Mouse (Mus musculus): ENCODE data around the gene Them7. TPM values are rescaled to one million over a fixed set of nuclear protein-coding genes. Genes with fewer than 3 reads are reported as not detected.

Gene Them7
- polyA plus RNA-seq, 1 experiment: not detected

DNA sequence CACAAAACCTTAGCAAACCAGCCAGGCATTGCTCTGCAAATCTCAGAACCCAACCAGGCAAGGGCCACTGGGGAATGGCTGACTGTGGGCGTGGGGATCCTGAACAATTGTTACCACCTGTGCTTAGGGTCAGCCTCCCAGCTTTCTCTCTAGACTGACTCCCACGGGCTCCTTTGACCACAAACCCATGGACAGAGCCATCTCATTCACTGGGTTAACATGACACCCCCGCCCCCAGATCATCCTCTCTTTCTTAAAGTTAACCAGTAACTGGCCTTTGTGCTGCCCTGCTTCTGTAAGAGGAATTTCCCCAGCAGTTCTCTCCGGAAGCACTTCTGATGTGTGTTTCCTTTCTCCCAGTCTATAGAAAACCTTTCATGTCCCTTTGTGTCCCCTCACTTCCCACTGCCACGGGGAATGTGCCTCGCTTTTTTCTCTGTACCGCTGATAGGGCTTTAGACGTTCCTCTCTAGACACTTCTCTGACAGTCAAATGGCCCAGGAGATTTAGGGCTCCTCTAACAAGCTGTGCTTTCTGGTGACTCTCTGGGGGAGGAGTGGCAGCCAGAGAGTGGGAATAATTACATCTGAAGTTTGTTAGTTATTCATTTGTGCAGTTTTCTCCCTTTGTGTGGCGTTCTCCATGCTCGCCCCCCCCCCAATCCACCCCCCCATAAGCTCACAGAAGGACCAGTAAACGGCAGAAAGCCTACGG is 112.4 kb downstream of the Them7 start:
- Histone ChIP-seq H3K9me3 (replicated peaks; ENCODE audit: control insufficient read depth, insufficient read depth, low read length, poor library complexity, severe bottlenecking) (no peaks in the 10 kb centered on the region), H3K36me3 (ENCODE audit: control insufficient read depth, insufficient read depth, low read length, poor library complexity, severe bottlenecking) (no peaks in the 10 kb centered on the region), H3K4me3 (ENCODE audit: low read depth, low read length) (no peak overlapping the region), H3K4me1 (ENCODE audit: control insufficient read depth, insufficient read depth, low read length) (no peaks in the 10 kb centered on the region), H3K27ac (ENCODE audit: insufficient read depth, low read length) (no peak overlapping the region), H3K9ac (ENCODE audit: low read depth, poor library complexity, severe bottlenecking) (no peak overlapping the region), H3K27me3 (ENCODE audit: control insufficient read depth, insufficient read depth, low read length, poor library complexity, severe bottlenecking) (no peaks in the 10 kb centered on the region)
- TF ChIP-seq EP300 (IDR thresholded peaks at IDR 0.05; ENCODE audit: insufficient read depth, low read depth, low read length) (no peak), POLR2A (IDR thresholded peaks at IDR 0.05; ENCODE audit: insufficient read depth, low read length) (no peak), CTCF (IDR thresholded peaks at IDR 0.05; ENCODE audit: low read depth, low read length) (no peak)

DNA sequence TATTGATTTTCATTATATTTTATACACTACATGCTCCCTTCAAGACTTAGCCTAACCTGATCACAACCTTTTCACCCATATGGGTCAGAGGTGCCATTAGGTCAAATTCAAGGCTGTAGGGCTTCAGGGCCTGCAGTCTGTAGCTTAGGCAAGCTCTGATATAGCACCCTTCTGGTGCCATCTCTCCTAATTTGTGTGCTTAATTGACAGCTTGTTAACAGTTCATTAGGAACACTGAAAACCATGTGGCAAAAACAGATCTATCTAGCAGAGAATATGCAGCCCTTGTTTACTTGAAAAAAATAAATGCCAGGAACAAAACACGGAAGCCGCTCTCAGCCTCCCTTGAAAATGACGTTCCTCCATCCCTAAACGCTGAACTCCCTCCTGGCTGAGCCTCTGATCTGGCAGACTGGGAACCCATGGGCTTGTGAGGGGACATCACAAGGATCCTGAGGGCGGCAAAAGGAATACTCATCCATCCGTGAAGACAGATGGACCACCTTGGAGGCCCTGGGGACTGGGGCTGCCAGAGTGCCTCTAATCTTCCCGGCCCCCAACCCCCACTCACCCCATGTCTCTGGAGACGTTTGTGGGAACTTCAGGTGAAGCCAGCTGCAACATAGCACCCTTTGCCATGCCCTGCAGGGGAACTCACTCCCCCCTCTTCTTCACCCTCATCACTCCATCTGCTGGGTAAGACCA is 113.2 kb downstream of the Them7 start:
- no peak for TF ChIP-seq CTCF (IDR thresholded peaks at IDR 0.05; ENCODE audit: low read depth, low read length)
- Histone ChIP-seq H3K27ac (ENCODE audit: insufficient read depth, low read length) (no peak overlapping the region), H3K27me3 (ENCODE audit: control insufficient read depth, insufficient read depth, low read length, poor library complexity, severe bottlenecking) (no peaks in the 10 kb centered on the region), H3K36me3 (ENCODE audit: control insufficient read depth, insufficient read depth, low read length, poor library complexity, severe bottlenecking) (no peaks in the 10 kb centered on the region), H3K9me3 (replicated peaks; ENCODE audit: control insufficient read depth, insufficient read depth, low read length, poor library complexity, severe bottlenecking) (no peaks in the 10 kb centered on the region), H3K4me3 (ENCODE audit: low read depth, low read length) (no peak overlapping the region), H3K9ac (ENCODE audit: low read depth, poor library complexity, severe bottlenecking) (no peak overlapping the region), H3K4me1 (ENCODE audit: control insufficient read depth, insufficient read depth, low read length) (no peaks in the 10 kb centered on the region)

DNA sequence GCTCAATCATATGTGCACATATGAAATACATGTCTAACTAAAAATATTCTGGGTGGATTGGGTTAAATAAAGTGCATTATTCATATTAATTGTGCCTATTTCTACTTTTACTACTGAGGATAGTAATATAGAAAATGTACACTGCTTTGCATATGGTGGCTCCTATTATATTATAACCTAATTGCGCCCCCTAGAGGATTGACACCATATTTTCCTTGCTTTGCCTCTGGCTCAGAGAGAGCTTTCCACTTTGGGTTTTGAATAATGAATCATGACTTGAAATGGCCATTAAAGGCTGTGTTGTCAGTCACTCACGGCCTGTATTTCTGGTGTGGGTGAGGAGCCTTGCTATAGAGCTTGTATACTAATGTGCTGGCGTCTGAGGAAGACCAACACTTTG is 115.9 kb downstream of the Them7 start:
- Histone ChIP-seq H3K27ac (ENCODE audit: insufficient read depth, low read length) (no peak overlapping the region), H3K4me1 (ENCODE audit: control insufficient read depth, insufficient read depth, low read length) (no peaks in the 10 kb centered on the region), H3K36me3 (ENCODE audit: control insufficient read depth, insufficient read depth, low read length, poor library complexity, severe bottlenecking) (no peaks in the 10 kb centered on the region), H3K27me3 (ENCODE audit: control insufficient read depth, insufficient read depth, low read length, poor library complexity, severe bottlenecking) (no peaks in the 10 kb centered on the region), H3K9ac (ENCODE audit: low read depth, poor library complexity, severe bottlenecking) (no peak overlapping the region), H3K9me3 (replicated peaks; ENCODE audit: control insufficient read depth, insufficient read depth, low read length, poor library complexity, severe bottlenecking) (no peaks in the 10 kb centered on the region), H3K4me3 (ENCODE audit: low read depth, low read length) (no peak overlapping the region)
- TF ChIP-seq EP300 (IDR thresholded peaks at IDR 0.05; ENCODE audit: insufficient read depth, low read depth, low read length) (no peak), POLR2A (IDR thresholded peaks at IDR 0.05; ENCODE audit: insufficient read depth, low read length) (no peak), CTCF (IDR thresholded peaks at IDR 0.05; ENCODE audit: low read depth, low read length) (no peak)

- no peak overlapping the region for H3K27ac ChIP-seq (ENCODE audit: insufficient read depth, low read length)
- no peaks in the 10 kb centered on the region for H3K9me3 ChIP-seq (replicated peaks; ENCODE audit: control insufficient read depth, insufficient read depth, low read length, poor library complexity, severe bottlenecking)
- no peaks in the 10 kb centered on the region for H3K36me3 ChIP-seq (ENCODE audit: control insufficient read depth, insufficient read depth, low read length, poor library complexity, severe bottlenecking)
- no peak overlapping the region for H3K4me3 ChIP-seq (ENCODE audit: low read depth, low read length)
- no peaks in the 10 kb centered on the region for H3K27me3 ChIP-seq (ENCODE audit: control insufficient read depth, insufficient read depth, low read length, poor library complexity, severe bottlenecking)
- no peaks in the 10 kb centered on the region for H3K4me1 ChIP-seq (ENCODE audit: control insufficient read depth, insufficient read depth, low read length)
- H3K9ac ChIP-seq (ENCODE audit: low read depth, poor library complexity, severe bottlenecking): no peak overlapping the region
- TF ChIP-seq POLR2A (IDR thresholded peaks at IDR 0.05; ENCODE audit: insufficient read depth, low read length): no peak
- no peak for TF ChIP-seq CTCF (IDR thresholded peaks at IDR 0.05; ENCODE audit: low read depth, low read length)
- TF ChIP-seq EP300 (IDR thresholded peaks at IDR 0.05; ENCODE audit: insufficient read depth, low read depth, low read length): no peak
Observed at GRCm38 (mm10) chr2:105348886-105349285, 124.8 kb downstream of the Them7 start.

- H3K27me3 ChIP-seq (ENCODE audit: control insufficient read depth, insufficient read depth, low read length, poor library complexity, severe bottlenecking): no peaks in the 10 kb centered on the region
- H3K4me3 ChIP-seq (ENCODE audit: low read depth, low read length): no peak overlapping the region
- H3K9ac ChIP-seq (ENCODE audit: low read depth, poor library complexity, severe bottlenecking): no peak overlapping the region
- TF ChIP-seq EP300 (IDR thresholded peaks at IDR 0.05; ENCODE audit: insufficient read depth, low read depth, low read length) (no peak), CTCF (IDR thresholded peaks at IDR 0.05; ENCODE audit: low read depth, low read length) (no peak), POLR2A (IDR thresholded peaks at IDR 0.05; ENCODE audit: insufficient read depth, low read length) (no peak)
- no peak overlapping the region for H3K27ac ChIP-seq (ENCODE audit: insufficient read depth, low read length)
- no peaks in the 10 kb centered on the region for H3K9me3 ChIP-seq (replicated peaks; ENCODE audit: control insufficient read depth, insufficient read depth, low read length, poor library complexity, severe bottlenecking)
- H3K4me1 ChIP-seq (ENCODE audit: control insufficient read depth, insufficient read depth, low read length): no peaks in the 10 kb centered on the region
- no peaks in the 10 kb centered on the region for H3K36me3 ChIP-seq (ENCODE audit: control insufficient read depth, insufficient read depth, low read length, poor library complexity, severe bottlenecking)
Observed at GRCm38 (mm10) chr2:105356791-105357190, 132.7 kb downstream of the Them7 start.

GRCm38 (mm10) chr2:105358040-105358439 is 133.9 kb downstream of the Them7 start:
- Histone ChIP-seq H3K27me3 (ENCODE audit: control insufficient read depth, insufficient read depth, low read length, poor library complexity, severe bottlenecking) (no peaks in the 10 kb centered on the region), H3K9ac (ENCODE audit: low read depth, poor library complexity, severe bottlenecking) (no peak overlapping the region), H3K36me3 (ENCODE audit: control insufficient read depth, insufficient read depth, low read length, poor library complexity, severe bottlenecking) (no peaks in the 10 kb centered on the region), H3K27ac (ENCODE audit: insufficient read depth, low read length) (no peak overlapping the region), H3K9me3 (replicated peaks; ENCODE audit: control insufficient read depth, insufficient read depth, low read length, poor library complexity, severe bottlenecking) (no peaks in the 10 kb centered on the region), H3K4me3 (ENCODE audit: low read depth, low read length) (no peak overlapping the region), H3K4me1 (ENCODE audit: control insufficient read depth, insufficient read depth, low read length) (no peaks in the 10 kb centered on the region)
- TF ChIP-seq POLR2A (IDR thresholded peaks at IDR 0.05; ENCODE audit: insufficient read depth, low read length): no peak
- no peak for TF ChIP-seq CTCF (IDR thresholded peaks at IDR 0.05; ENCODE audit: low read depth, low read length)
- no peak for TF ChIP-seq EP300 (IDR thresholded peaks at IDR 0.05; ENCODE audit: insufficient read depth, low read depth, low read length)

All from ES-Bruce4 (cell line).